Mouse (Mus musculus) MEL (cell line): ENCODE results near the gene G430095P16Rik. TPM values are rescaled to one million over a fixed set of nuclear protein-coding genes. Genes with fewer than 3 reads are reported as not detected.

Source experiments
- DNase-seq: peaks from one replicate; pipeline ENCODE4 v3.0.0; 2011; ENCODE audit warnings: low read depth, low spot score
- H3K27ac ChIP-seq: 2 replicates; pipeline ENCODE4 v1.5.1; 2012; ENCODE audit warnings: low read depth, mild to moderate bottlenecking, control low read depth, low read length, moderate library complexity; ENCODE audit not compliant: control insufficient read depth
- H3K27me3 ChIP-seq, 2 experiments: fragments of 150-350 bp in 1 of 2; sonication (generic) in 1 of 2; 2 replicates each; pipeline ENCODE4 v1.6.1; 2012; ENCODE audit warnings: low read length in 2 of 2, mild to moderate bottlenecking in 2 of 2, improper control_type of control experiment in 1 of 2, moderate library complexity in 1 of 2; ENCODE audit not compliant: insufficient read depth in 2 of 2, control insufficient read depth in 1 of 2
- H3K36me3 ChIP-seq, 2 experiments: 2 replicates each; pipeline ENCODE4 v1.6.1; 2012 to 2014; ENCODE audit warnings: low read length in 2 of 2, improper control_type of control experiment in 1 of 2, inconsistent platforms in 1 of 2, mild to moderate bottlenecking in 1 of 2; ENCODE audit not compliant: insufficient read depth in 2 of 2, control insufficient read depth in 1 of 2
- H3K4me1 ChIP-seq, 2 experiments: fragments of 150-350 bp in 1 of 2; sonication (generic) in 1 of 2; 2 replicates each; pipeline ENCODE4 v1.6.1; 2012; ENCODE audit warnings: low read length in 2 of 2, improper control_type of control experiment in 1 of 2, mild to moderate bottlenecking in 1 of 2; ENCODE audit not compliant: insufficient read depth in 2 of 2, control insufficient read depth in 1 of 2
- H3K4me3 ChIP-seq, 2 experiments: fragments of 150-350 bp in 1 of 2; sonication (generic) in 1 of 2; 2 replicates each; pipeline ENCODE4 v1.5.1; 2012; ENCODE audit warnings: low read depth in 2 of 2, low read length in 2 of 2, mild to moderate bottlenecking in 2 of 2, moderate library complexity in 2 of 2, control low read depth in 1 of 2, improper control_type of control experiment in 1 of 2; ENCODE audit not compliant: control insufficient read depth in 1 of 2, insufficient read depth in 1 of 2
- H3K79me2 ChIP-seq: 2 replicates; pipeline ENCODE4 v1.6.1; 2012; ENCODE audit warnings: mild to moderate bottlenecking, low read length, moderate library complexity; ENCODE audit not compliant: control insufficient read depth, poor library complexity, insufficient read depth
- H3K9ac ChIP-seq: 2 replicates; pipeline ENCODE4 v1.6.1; 2012; ENCODE audit warnings: low read depth, mild to moderate bottlenecking, control low read depth, low read length, moderate library complexity; ENCODE audit not compliant: control insufficient read depth, poor library complexity, severe bottlenecking
- H3K9me3 ChIP-seq: fragments of 150-350 bp; sonication (generic); replicated peaks from 2 replicates; pipeline ENCODE4 v1.6.1; 2012; ENCODE audit warnings: mild to moderate bottlenecking, low read length, improper control_type of control experiment, moderate library complexity; ENCODE audit not compliant: insufficient read depth
- BHLHE40 ChIP-seq: IDR thresholded peaks from 2 replicates; pipeline ENCODE4 v1.6.1; 2012; ENCODE audit warnings: low read depth, mild to moderate bottlenecking, inconsistent platforms, low read length, improper control_type of control experiment, borderline replicate concordance
- CHD1 ChIP-seq: IDR thresholded peaks from 2 replicates; pipeline ENCODE4 v1.6.1; 2012; ENCODE audit warnings: low read depth, mild to moderate bottlenecking, inconsistent platforms, low read length, improper control_type of control experiment
- CTCF ChIP-seq, 3 experiments: IDR thresholded peaks in 2 of 3; conservative IDR thresholded peaks in 1 of 3; 2 replicates each; pipeline ENCODE4 v1.5.1; 2011 to 2012; ENCODE audit warnings: low read length in 3 of 3, low read depth in 2 of 3, mild to moderate bottlenecking in 2 of 3, improper control_type of control experiment in 1 of 3, inconsistent platforms in 1 of 3, mixed read lengths in 1 of 3, moderate library complexity in 1 of 3; ENCODE audit not compliant: control insufficient read depth in 1 of 3, insufficient read depth in 1 of 3, poor library complexity in 1 of 3, severe bottlenecking in 1 of 3
- EP300 ChIP-seq, 2 experiments: IDR thresholded peaks; 2 replicates each; pipeline ENCODE4 v1.6.1; 2011; ENCODE audit warnings: improper control_type of control experiment in 2 of 2, low read length in 2 of 2, low read depth in 1 of 2, mild to moderate bottlenecking in 1 of 2
- ETS1 ChIP-seq: IDR thresholded peaks from 2 replicates; pipeline ENCODE4 v1.6.1; 2012; ENCODE audit warnings: low read depth, mild to moderate bottlenecking, inconsistent platforms, low read length, improper control_type of control experiment, moderate library complexity
- GABPA ChIP-seq: IDR thresholded peaks from 2 replicates; pipeline ENCODE4 v1.6.1; 2012; ENCODE audit warnings: low read depth, mild to moderate bottlenecking, inconsistent platforms, low read length, improper control_type of control experiment, moderate library complexity
- GATA1 ChIP-seq: IDR thresholded peaks from 2 replicates; pipeline ENCODE4 v1.6.1; 2011; ENCODE audit warnings: low read depth, low read length, improper control_type of control experiment
- MAX ChIP-seq: IDR thresholded peaks from 2 replicates; pipeline ENCODE4 v1.6.1; 2011; ENCODE audit warnings: low read length, improper control_type of control experiment
- MXI1 ChIP-seq: IDR thresholded peaks from 2 replicates; pipeline ENCODE4 v1.6.1; 2011; ENCODE audit warnings: mild to moderate bottlenecking, low read depth, low read length, improper control_type of control experiment
- MYC ChIP-seq: IDR thresholded peaks from 2 replicates; pipeline ENCODE4 v1.6.1; 2011; ENCODE audit warnings: low read depth, mild to moderate bottlenecking, low read length, improper control_type of control experiment, moderate library complexity
- NELFE ChIP-seq: IDR thresholded peaks from 2 replicates; pipeline ENCODE4 v1.6.1; 2011; ENCODE audit warnings: low read depth, low read length, improper control_type of control experiment
- NRF1 ChIP-seq: IDR thresholded peaks from 2 replicates; pipeline ENCODE4 v1.6.1; 2014; ENCODE audit warnings: low read depth, mild to moderate bottlenecking, inconsistent platforms, low read length, improper control_type of control experiment, moderate library complexity; ENCODE audit not compliant: poor library complexity, insufficient read depth, severe bottlenecking
- POLR2A ChIP-seq, 2 experiments: IDR thresholded peaks; 2 replicates each; pipeline ENCODE4 v1.6.1; 2011 to 2012; ENCODE audit warnings: low read length in 2 of 2, mild to moderate bottlenecking in 2 of 2, control low read depth in 1 of 2, improper control_type of control experiment in 1 of 2, low read depth in 1 of 2, moderate library complexity in 1 of 2; ENCODE audit not compliant: control insufficient read depth in 1 of 2, insufficient read depth in 1 of 2, poor library complexity in 1 of 2
- POLR2AphosphoS2 ChIP-seq: IDR thresholded peaks from 2 replicates; pipeline ENCODE4 v1.6.1; 2011; ENCODE audit warnings: low read length, improper control_type of control experiment
- RCOR1 ChIP-seq: IDR thresholded peaks from 2 replicates; pipeline ENCODE4 v1.6.1; 2012; ENCODE audit warnings: low read depth, mild to moderate bottlenecking, inconsistent platforms, low read length, improper control_type of control experiment
- SMC3 ChIP-seq: IDR thresholded peaks from 2 replicates; pipeline ENCODE4 v1.6.1; 2011; ENCODE audit warnings: low read depth, low read length, improper control_type of control experiment
- TAL1 ChIP-seq: IDR thresholded peaks from 2 replicates; pipeline ENCODE4 v1.6.1; 2012; ENCODE audit warnings: mild to moderate bottlenecking, inconsistent platforms, low read length, moderate library complexity, mixed read lengths
- TBP ChIP-seq: IDR thresholded peaks from 2 replicates; pipeline ENCODE4 v1.8.0; 2011; ENCODE audit warnings: low read depth, low read length, improper control_type of control experiment
- TCF12 ChIP-seq: IDR thresholded peaks from 2 replicates; pipeline ENCODE4 v1.6.1; 2014; ENCODE audit warnings: low read depth, mild to moderate bottlenecking, inconsistent platforms, low read length, improper control_type of control experiment, moderate library complexity
- UBTF ChIP-seq: IDR thresholded peaks from 2 replicates; pipeline ENCODE4 v1.6.1; 2012; ENCODE audit warnings: low read depth, mild to moderate bottlenecking, inconsistent platforms, low read length, improper control_type of control experiment, moderate library complexity, borderline replicate concordance; ENCODE audit not compliant: insufficient read depth
- USF1 ChIP-seq: IDR thresholded peaks from 2 replicates; pipeline ENCODE4 v1.6.1; 2014; ENCODE audit warnings: low read depth, mild to moderate bottlenecking, inconsistent platforms, low read length, improper control_type of control experiment, moderate library complexity
- polyA plus RNA-seq, 2 experiments: library from polyadenylated mRNA; stranded (reverse) in 1 of 2; unstranded in 1 of 2; fragments of >175 nt in 1 of 2; fragments of >200 nt in 1 of 2; gene quantifications; 2 replicates each; pipeline versions ENCODE4 v1.2.1 to v1.2.4; 2012; ENCODE audit warnings: low replicate concordance in 2 of 2, low read depth in 1 of 2; ENCODE audit not compliant: insufficient read length in 2 of 2, insufficient read depth in 1 of 2, missing spikeins in 1 of 2
- total RNA-seq: library from RNA; depleted of rRNA; stranded (reverse); fragments of 300-350 nt; gene quantifications from 2 replicates; pipeline ENCODE4 v1.2.3, GENCODE M21; 2012

The G430095P16Rik gene
- total and polyA plus RNA-seq, 3 experiments = 5.6 to 17.1 TPM; not detected in 1

DNA sequence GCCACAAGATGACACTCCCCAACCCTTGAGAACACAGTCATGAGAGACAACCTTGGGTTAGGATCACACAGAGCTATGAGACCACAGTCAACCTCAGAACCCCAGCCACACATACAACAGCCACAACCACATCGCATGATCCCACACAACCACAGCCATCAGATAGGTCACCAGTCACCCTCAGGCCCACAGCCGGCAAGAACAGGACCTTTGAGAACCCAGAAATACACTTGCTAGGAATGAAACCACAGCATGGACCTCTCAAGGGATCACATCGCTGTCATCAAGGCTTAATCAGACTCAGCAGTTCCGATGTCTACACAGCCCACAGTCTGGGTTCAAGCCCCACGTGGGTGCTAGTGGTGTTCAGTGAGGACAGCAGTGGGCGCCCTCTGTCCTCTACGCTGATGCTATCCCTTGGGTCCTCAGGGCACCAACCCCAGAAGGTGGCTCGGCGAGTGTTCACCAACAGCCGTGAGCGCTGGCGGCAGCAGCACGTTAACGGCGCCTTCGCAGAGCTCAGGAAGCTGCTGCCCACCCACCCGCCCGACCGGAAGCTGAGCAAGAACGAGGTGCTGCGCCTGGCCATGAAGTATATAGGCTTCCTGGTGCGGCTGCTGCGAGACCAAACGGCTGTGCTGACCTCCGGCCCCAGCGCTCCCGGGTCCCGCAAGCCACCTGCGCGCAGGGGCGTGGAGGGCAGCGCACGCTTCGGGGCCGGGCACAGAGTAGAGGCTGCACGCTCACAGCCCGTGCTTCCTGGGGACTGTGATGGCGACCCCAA, 19.1 kb upstream of the G430095P16Rik start:
- TF ChIP-seq UBTF (no peak), MXI1 (peak; percentile 87), NRF1 (no peak), BHLHE40 (peak; percentile 58; the same call in 1 of the 2 replicates), EP300 (IDR thresholded peaks at IDR 0.05; ENCODE audit: low read depth in 1 of 2, low read length in 2 of 2) (peak in 1 of 2 experiments; percentile 77; a peak in 3 of 4 replicates), NELFE (peak; percentile 39), MAX (peak; percentile 52), CTCF (IDR thresholded peaks at IDR 0.05 in 2 of 3, conservative IDR thresholded peaks at IDR 0.05 in 1 of 3; ENCODE audit: control insufficient read depth in 1 of 3, insufficient read depth in 1 of 3, low read depth in 2 of 3, low read length in 3 of 3, poor library complexity in 1 of 3, severe bottlenecking in 1 of 3) (peak; percentile 10 to 14 (median 11); a peak in 2 of 6 replicates), TBP (no peak; the same call in 1 of the 2 replicates), CHD1 (peak; percentile 58), GABPA (no peak), TAL1 (peak; percentile 51), SMC3 (peak; percentile 30; the same call in 1 of the 2 replicates), RCOR1 (peak; percentile 67), USF1 (peak; percentile 39; the same call in 1 of the 2 replicates), ETS1 (peak; percentile 64), POLR2AphosphoS2 (peak; percentile 72; the same call in 1 of the 2 replicates), MYC (0 out of 2 replicates have a peak, but pooled peaks have one; percentile 68), TCF12 (peak; percentile 42), POLR2A (IDR thresholded peaks at IDR 0.05; ENCODE audit: control insufficient read depth in 1 of 2, insufficient read depth in 1 of 2, low read depth in 1 of 2, low read length in 2 of 2, poor library complexity in 1 of 2) (peak; percentile 39 to 41; a peak in 3 of 4 replicates), GATA1 (peak; percentile 78)
- H3K4me1 ChIP-seq = peaks cover 6 to 25% of the 10 kb centered on the region in 2 experiments
- H3K4me3 ChIP-seq = peak overlapping the region; percentile 83 to 98
- DNase-seq = peak; percentile 84
- peaks cover 0 to 16% of the 10 kb centered on the region in 2 experiments; a peak in 2 of 4 replicates for H3K36me3 ChIP-seq
- H3K9me3 ChIP-seq = no peaks in the 10 kb centered on the region
- H3K79me2 ChIP-seq = peaks cover 32% of the 10 kb centered on the region
- H3K27me3 ChIP-seq = no peaks in the 10 kb centered on the region
- peak overlapping the region; percentile 98 for H3K27ac ChIP-seq
- peak overlapping the region; percentile 98 for H3K9ac ChIP-seq
